Mouse (Mus musculus) granulocyte monocyte progenitor cell, adult 5-6 weeks (primary cell): ENCODE results near the gene Cox7b. TPM values are rescaled to one million over a fixed set of nuclear protein-coding genes. Genes with fewer than 3 reads are reported as not detected.

ENCODE experiments used
- total RNA-seq, 2 experiments: library from RNA; stranded (forward) in 1 of 2; stranded (reverse) in 1 of 2; fragments of 200-712, 200-1000 nt in 1 of 2; fragments of >200 nt in 1 of 2; fragmentation: Nextera tagmentation in 1 of 2; gene quantifications; 2 replicates each; pipeline ENCODE4 v1.2.3; 2014 to 2017

Cox7b gene
- total RNA-seq, 2 experiments from 2014 or later = 470 to 568 TPM

Other genes with a start within 250 kb of the Cox7b start
- 140 and 177 TPM in 2 replicates for gene Atrx, start 86.3 kb upstream of the Cox7b start, total RNA-seq (2014; fragmentation: Nextera tagmentation)
- gene Atrx, start 86.3 kb upstream of the Cox7b start, total RNA-seq (2017) = 234 and 269 TPM in 2 replicates
- gene Magt1, start 3.8 kb upstream of the Cox7b start, total RNA-seq (2014; fragmentation: Nextera tagmentation) = 67.4 and 69.3 TPM in 2 replicates
- gene Magt1, start 3.8 kb upstream of the Cox7b start, total RNA-seq (2017) = 107 and 136 TPM in 2 replicates
- 3.0 and 3.1 TPM in 2 replicates for gene Atp7a, start 11.6 kb downstream of the Cox7b start, total RNA-seq (2014; fragmentation: Nextera tagmentation)
- gene Atp7a, start 11.6 kb downstream of the Cox7b start, total RNA-seq (2017) = 3.1 and 5.9 TPM in 2 replicates
- 0.39 and 0.96 TPM in 2 replicates for gene Tlr13, start 127.5 kb downstream of the Cox7b start, total RNA-seq (2014; fragmentation: Nextera tagmentation)
- 1.8 and 2.0 TPM in 2 replicates for gene Tlr13, start 127.5 kb downstream of the Cox7b start, total RNA-seq (2017)
- 363 and 404 TPM in 2 replicates for gene Pgk1, start 171.4 kb downstream of the Cox7b start, total RNA-seq (2014; fragmentation: Nextera tagmentation)
- 392 and 401 TPM in 2 replicates for gene Pgk1, start 171.4 kb downstream of the Cox7b start, total RNA-seq (2017)
- 4.5 and 6.6 TPM in 2 replicates for gene Taf9b, start 205.5 kb downstream of the Cox7b start, total RNA-seq (2014; fragmentation: Nextera tagmentation)
- 1.2 and 2.0 TPM in 2 replicates for gene Taf9b, start 205.5 kb downstream of the Cox7b start, total RNA-seq (2017)
- gene Fnd3c2, start 239.7 kb downstream of the Cox7b start, total RNA-seq (2014; fragmentation: Nextera tagmentation) = not detected in 2 replicates
- gene Fnd3c2, start 239.7 kb downstream of the Cox7b start, total RNA-seq (2017) = not detected in 2 replicates